Mouse (Mus musculus) testis, adult 2 months (tissue): ENCODE data around the gene Lrrc23. TPM values are rescaled to one million over a fixed set of nuclear protein-coding genes. Genes with fewer than 3 reads are reported as not detected.

ENCODE experiments used
- H3K27ac ChIP-seq: fragments of 200-500 bp; 2 replicates; pipeline ENCODE4 v1.5.1; 2012; ENCODE audit warnings: low read depth, low read length; ENCODE audit not compliant: control insufficient read depth, insufficient read depth
- H3K27me3 ChIP-seq: fragments of 200-500 bp; 2 replicates; pipeline ENCODE4 v1.6.1; 2012; ENCODE audit warnings: mild to moderate bottlenecking, low read length, moderate library complexity; ENCODE audit not compliant: control insufficient read depth, insufficient read depth
- H3K36me3 ChIP-seq: fragments of 200-500 bp; 2 replicates; pipeline ENCODE4 v1.6.1; 2012; ENCODE audit warnings: mild to moderate bottlenecking, low read length; ENCODE audit not compliant: control insufficient read depth, insufficient read depth
- H3K4me1 ChIP-seq: fragments of 200-500 bp; 2 replicates; pipeline ENCODE4 v1.6.1; 2012; ENCODE audit warnings: low read length; ENCODE audit not compliant: control insufficient read depth, insufficient read depth
- H3K4me3 ChIP-seq: fragments of 200-500 bp; 2 replicates; pipeline ENCODE4 v1.5.1; 2012; ENCODE audit warnings: low read depth, mild to moderate bottlenecking, low read length, moderate library complexity, mixed read lengths; ENCODE audit not compliant: control insufficient read depth
- CTCF ChIP-seq: fragments of 200-500 bp; IDR thresholded peaks from 2 replicates; pipeline ENCODE4 v1.5.1; 2012; ENCODE audit warnings: low read depth, mild to moderate bottlenecking, inconsistent platforms, low read length, moderate library complexity; ENCODE audit not compliant: control insufficient read depth, insufficient read depth, insufficient replicate concordance
- POLR2A ChIP-seq: fragments of 200-500 bp; IDR thresholded peaks from 2 replicates; pipeline ENCODE4 v1.6.1; 2012; ENCODE audit warnings: low read depth, mild to moderate bottlenecking, inconsistent platforms, low read length, moderate library complexity; ENCODE audit not compliant: control insufficient read depth
- polyA plus RNA-seq: library from polyadenylated mRNA; depleted of rRNA; stranded (reverse); fragments of >200 nt; gene quantifications from 2 replicates; pipeline ENCODE4 v1.2.3, GENCODE M21; 2012; rRNA removed

The Lrrc23 gene
- 105 and 106 TPM in 2 replicates for polyA plus RNA-seq

GRCm38 (mm10) chr6:124779222-124779983, at the start of gene Lrrc23:
Lrrc23 (minus strand) TSS chr6:124779727.
- Histone ChIP-seq H3K4me1 (peaks cover 20% of the 10 kb centered on the region), H3K36me3 (no peaks in the 10 kb centered on the region; the same call in 1 of the 2 replicates), H3K4me3 (peak within 1 kb of the TSS; percentile 89), H3K27ac (peak within 1 kb of the TSS; percentile 87), H3K27me3 (no peaks in the 10 kb centered on the region)
- TF ChIP-seq CTCF: no peak
- peak; percentile 11; the same call in 1 of the 2 replicates for TF ChIP-seq POLR2A

DNA sequence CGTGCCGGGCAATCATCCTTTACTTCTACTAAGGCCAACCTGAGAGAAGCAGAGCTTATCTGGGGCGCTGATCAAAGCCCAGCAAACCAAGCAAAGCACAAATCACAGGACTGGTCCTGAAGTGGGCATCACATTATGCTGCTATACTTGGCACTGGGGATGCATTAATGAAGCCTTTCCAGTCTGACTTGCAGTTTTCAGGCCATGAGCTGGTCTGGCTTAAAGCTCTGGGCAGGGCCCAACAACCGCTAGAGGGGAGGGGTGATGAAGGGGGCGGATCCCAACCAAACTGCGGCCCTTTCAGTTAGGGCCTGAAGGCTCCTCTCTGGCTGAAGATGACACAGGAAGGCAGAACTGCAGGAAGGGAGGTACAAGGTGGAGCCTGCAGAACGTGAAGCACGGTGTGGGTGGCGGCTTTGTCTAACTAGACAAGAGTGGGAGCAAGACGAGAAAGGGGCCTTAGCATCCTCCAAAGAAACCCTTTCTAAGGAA, 48.6 kb upstream of the Lrrc23 start:
- no peak for TF ChIP-seq CTCF
- Histone ChIP-seq H3K4me3 (peak overlapping the region; percentile 99), H3K4me1 (peaks cover 10% of the 10 kb centered on the region), H3K36me3 (peaks cover 8% of the 10 kb centered on the region), H3K27me3 (no peaks in the 10 kb centered on the region), H3K27ac (peak overlapping the region; percentile 69)

DNA sequence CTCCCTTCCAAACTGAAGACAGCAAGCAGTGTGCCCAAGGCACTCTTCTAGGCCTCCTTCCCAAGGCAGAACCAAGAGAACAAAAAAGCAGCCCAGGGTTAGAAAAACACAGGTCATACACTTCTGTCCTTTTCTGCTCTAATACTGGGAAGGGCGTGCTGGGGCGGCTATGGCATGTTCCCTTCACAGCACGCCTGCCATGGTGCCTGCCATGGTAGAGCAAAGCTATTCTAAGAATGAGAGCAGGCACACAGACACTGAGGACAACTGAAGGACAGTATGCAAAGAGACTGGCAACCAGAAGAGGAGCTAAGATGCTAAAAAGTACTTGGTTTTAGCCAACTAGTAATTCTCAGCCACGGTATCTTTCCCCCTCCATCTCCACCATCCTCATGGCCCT, 42.5 kb upstream of the Lrrc23 start:
- Histone ChIP-seq H3K36me3 (peaks cover 7% of the 10 kb centered on the region), H3K27me3 (no peaks in the 10 kb centered on the region), H3K4me1 (peaks cover 2% of the 10 kb centered on the region; the same call in 1 of the 2 replicates), H3K27ac (no peak overlapping the region), H3K4me3 (no peak overlapping the region)
- no peak for TF ChIP-seq POLR2A

DNA sequence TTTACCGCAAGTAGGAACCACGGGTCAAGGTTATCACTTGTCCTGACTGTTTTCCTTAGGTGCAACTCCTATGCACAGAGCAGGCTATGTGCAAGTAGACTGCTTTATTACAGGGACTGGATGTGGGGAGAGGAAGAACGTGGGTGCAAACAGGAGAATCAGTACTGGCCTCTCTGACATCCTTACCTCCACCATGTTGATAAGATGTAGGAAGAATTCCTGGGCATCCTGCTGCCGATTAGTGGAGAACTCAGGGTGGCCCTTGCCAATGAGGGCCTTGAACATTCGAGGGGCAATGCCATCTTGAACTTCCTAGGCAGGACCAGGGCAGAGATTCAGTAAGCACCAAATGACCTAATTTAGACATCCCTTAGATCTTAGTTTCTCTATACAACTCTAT, 41.4 kb upstream of the Lrrc23 start:
- Histone ChIP-seq H3K27me3 (no peaks in the 10 kb centered on the region), H3K4me3 (no peak overlapping the region), H3K4me1 (peaks cover 2% of the 10 kb centered on the region; the same call in 1 of the 2 replicates), H3K27ac (no peak overlapping the region), H3K36me3 (peaks cover 8% of the 10 kb centered on the region)
- TF ChIP-seq POLR2A (no peak), CTCF (no peak)

DNA sequence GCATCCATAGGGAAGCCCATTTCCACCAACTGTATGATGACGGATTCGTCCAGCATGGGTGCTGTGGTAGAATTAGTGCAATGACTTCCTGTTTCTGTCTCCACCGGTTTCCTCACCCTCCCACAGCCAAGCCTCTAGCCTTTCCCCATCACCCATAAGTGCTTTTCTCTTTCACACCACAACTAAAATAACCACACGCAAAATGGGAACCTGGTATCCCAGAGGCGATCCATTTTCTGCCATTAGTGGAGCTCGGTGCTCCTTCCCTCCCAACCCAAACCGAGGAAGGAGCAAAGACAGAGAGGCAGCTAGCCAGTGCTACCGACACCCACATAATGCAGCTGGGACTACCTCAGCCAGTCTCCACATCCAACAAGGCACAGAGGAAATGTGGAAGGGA, 38.4 kb upstream of the Lrrc23 start:
- Histone ChIP-seq H3K27me3 (no peaks in the 10 kb centered on the region), H3K36me3 (peaks cover 3% of the 10 kb centered on the region), H3K27ac (no peak overlapping the region), H3K4me1 (peaks cover 24% of the 10 kb centered on the region), H3K4me3 (no peak overlapping the region)
- TF ChIP-seq CTCF: no peak
- TF ChIP-seq POLR2A: no peak

DNA sequence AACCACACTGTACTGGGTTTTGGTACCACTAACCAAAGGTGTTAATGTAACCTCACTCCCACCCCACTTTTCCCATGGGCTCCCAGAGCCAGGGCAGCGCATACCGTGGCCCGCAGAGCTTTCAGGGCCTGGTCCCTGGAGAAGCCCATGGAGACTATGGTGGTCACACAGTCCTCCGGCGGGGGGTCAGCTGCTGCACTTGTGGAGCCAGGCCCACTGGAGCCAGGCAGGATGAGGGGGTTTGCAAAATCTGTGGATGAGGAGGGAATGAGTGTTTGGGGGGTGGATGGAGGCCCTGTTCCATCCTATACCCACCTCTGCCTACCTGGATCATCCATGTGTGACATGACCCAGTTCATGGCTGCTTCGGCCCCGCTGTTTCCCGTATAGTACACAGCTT, 38.0 kb upstream of the Lrrc23 start:
- H3K36me3 ChIP-seq: peaks cover 3% of the 10 kb centered on the region

GRCm38 (mm10) chr6:124817125-124817524, 37.6 kb upstream of the Lrrc23 start:
- TF ChIP-seq CTCF (no peak), POLR2A (no peak)
- Histone ChIP-seq H3K27me3 (no peaks in the 10 kb centered on the region), H3K36me3 (peaks cover 4% of the 10 kb centered on the region)

More for the DNA sequence above, 38.0 kb upstream of the Lrrc23 start:
- H3K4me3 ChIP-seq: no peak overlapping the region
- no peaks in the 10 kb centered on the region for H3K27me3 ChIP-seq
- H3K4me1 ChIP-seq: peaks cover 28% of the 10 kb centered on the region
- TF ChIP-seq POLR2A (no peak), CTCF (no peak)
- no peak overlapping the region for H3K27ac ChIP-seq

GRCm38 (mm10) chr6:124816611-124817010, 37.1 kb upstream of the Lrrc23 start:
- Histone ChIP-seq H3K4me1 (peaks cover 37% of the 10 kb centered on the region), H3K27me3 (no peaks in the 10 kb centered on the region), H3K36me3 (peaks cover 5% of the 10 kb centered on the region), H3K4me3 (no peak overlapping the region; the same call in 1 of the 2 replicates), H3K27ac (no peak overlapping the region)
- TF ChIP-seq POLR2A: no peak
- no peak for TF ChIP-seq CTCF

More at GRCm38 (mm10) chr6:124817125-124817524, 37.6 kb upstream of the Lrrc23 start:
- H3K4me3 ChIP-seq: no peak overlapping the region
- no peak overlapping the region for H3K27ac ChIP-seq
- peaks cover 33% of the 10 kb centered on the region for H3K4me1 ChIP-seq
